Comparison of ENCODE assay signal across 14 mouse cellular contexts in the genomic region with DNA sequence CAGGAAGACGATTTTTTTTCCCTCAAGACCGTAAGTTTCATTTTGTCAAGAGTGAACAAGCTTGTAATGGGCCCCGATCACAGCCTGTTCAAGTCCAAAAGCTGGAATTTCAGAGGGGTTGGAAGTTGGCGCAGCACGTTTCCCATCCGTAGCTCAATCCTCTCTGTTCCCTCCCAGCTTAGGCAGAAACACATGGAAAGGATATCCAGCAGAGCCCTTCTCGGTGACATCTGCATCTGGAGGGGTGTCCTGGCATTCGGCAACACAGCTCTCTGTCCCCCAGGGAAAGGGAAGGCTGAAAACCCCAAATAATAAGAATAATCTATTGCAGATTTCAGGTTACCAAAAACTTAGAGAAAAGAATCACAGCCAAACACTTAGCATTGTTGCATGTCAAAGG.
DNase-seq lines count a peak whose midpoint lies in the region; ATAC-seq and TF ChIP-seq lines count a peak whose summit lies in the region.
"Had no signal": no experiment of that assay in that cellular context is flagged by ENCODE, and none has a peak within 500 bp of the region (broad histone marks: within the 10 kb centered on the region; RNA-seq: fewer than 3 reads in every experiment).

No protein-coding gene starts in this region.

- H3K4me2 ChIP-seq in limb, embryonic 14.5 days (replicated peaks; ENCODE audit: low read depth, low read length, severe bottlenecking), result no peak overlapping the region
- peak overlapping the region; percentile 28 for H3K4me2 ChIP-seq in embryonic facial prominence, embryonic 15.5 days (replicated peaks)
- H3K4me2 ChIP-seq in stomach, embryonic 14.5 days (replicated peaks; ENCODE audit: low read depth, low read length), result no peak overlapping the region
- H3K4me2 ChIP-seq in hindbrain, embryonic 14.5 days (replicated peaks), result no peak overlapping the region
- H3K4me2 ChIP-seq: liver, embryonic 13.5 days; neural tube, embryonic 13.5 days had no signal

- no peak overlapping the region for H3K9ac ChIP-seq in limb, embryonic 14.5 days (ENCODE audit: low read depth, low read length, severe bottlenecking)
- no peak overlapping the region for H3K9ac ChIP-seq in embryonic facial prominence, embryonic 15.5 days
- H3K9ac ChIP-seq in stomach, embryonic 14.5 days (replicated peaks; ENCODE audit: low read depth, low read length), result no peak overlapping the region
- no peak overlapping the region for H3K9ac ChIP-seq in hindbrain, embryonic 14.5 days
- H3K9ac ChIP-seq: liver, embryonic 13.5 days; neural tube, embryonic 13.5 days had no signal

- no peaks in the 10 kb centered on the region for H3K27me3 ChIP-seq in limb, embryonic 14.5 days (ENCODE audit: control insufficient read depth, insufficient read depth, low read length)
- no peaks in the 10 kb centered on the region for H3K27me3 ChIP-seq in limb, embryonic 10.5 days (ENCODE audit: low read depth, poor library complexity, severe bottlenecking)
- H3K27me3 ChIP-seq in embryonic facial prominence, embryonic 15.5 days, result no peaks in the 10 kb centered on the region
- no peaks in the 10 kb centered on the region for H3K27me3 ChIP-seq in stomach, embryonic 14.5 days (ENCODE audit: control insufficient read depth, insufficient read depth, low read length)
- H3K27me3 ChIP-seq in hindbrain, embryonic 14.5 days (ENCODE audit: control insufficient read depth, insufficient read depth, low read length), result no peaks in the 10 kb centered on the region
- H3K27me3 ChIP-seq: liver, embryonic 13.5 days; neural tube, embryonic 13.5 days had no signal

- peak overlapping the region; percentile 13; the same call in 1 of the 2 replicates for H3K27ac ChIP-seq in limb, embryonic 14.5 days (replicated peaks; ENCODE audit: low read depth, low read length)
- no peak overlapping the region for H3K27ac ChIP-seq in limb, embryonic 10.5 days
- peak overlapping the region; percentile 87 for H3K27ac ChIP-seq in embryonic facial prominence, embryonic 15.5 days (replicated peaks)
- peak overlapping the region; percentile 79 for H3K27ac ChIP-seq in stomach, embryonic 14.5 days (ENCODE audit: low read length)
- no peak overlapping the region for H3K27ac ChIP-seq in hindbrain, embryonic 14.5 days
- H3K27ac ChIP-seq: hindbrain, postnatal 0 days; liver, embryonic 13.5 days; neural tube, embryonic 13.5 days had no signal

- no peak overlapping the region for H3K4me3 ChIP-seq in limb, embryonic 14.5 days (replicated peaks; ENCODE audit: low read length)
- H3K4me3 ChIP-seq in limb, embryonic 10.5 days, result no peak overlapping the region
- no peak overlapping the region for H3K4me3 ChIP-seq in embryonic facial prominence, embryonic 15.5 days (replicated peaks)
- no peak overlapping the region for H3K4me3 ChIP-seq in stomach, embryonic 14.5 days (ENCODE audit: low read depth, low read length)
- no peak overlapping the region for H3K4me3 ChIP-seq in hindbrain, embryonic 14.5 days (replicated peaks; ENCODE audit: low read length)
- H3K4me3 ChIP-seq: liver, embryonic 13.5 days; neural tube, embryonic 13.5 days had no signal

- H3K4me1 ChIP-seq in limb, embryonic 14.5 days (ENCODE audit: control insufficient read depth, insufficient read depth, low read length), result peaks cover 18% of the 10 kb centered on the region
- peaks cover 22% of the 10 kb centered on the region for H3K4me1 ChIP-seq in limb, embryonic 10.5 days
- peaks cover 20% of the 10 kb centered on the region for H3K4me1 ChIP-seq in embryonic facial prominence, embryonic 15.5 days
- peaks cover 8% of the 10 kb centered on the region; the same call in 1 of the 2 replicates for H3K4me1 ChIP-seq in stomach, embryonic 14.5 days (ENCODE audit: control insufficient read depth, insufficient read depth, low read length)
- H3K4me1 ChIP-seq in hindbrain, embryonic 14.5 days (replicated peaks; ENCODE audit: control insufficient read depth, insufficient read depth, low read length), result peaks cover 9% of the 10 kb centered on the region; the same call in 1 of the 2 replicates
- H3K4me1 ChIP-seq: liver, embryonic 13.5 days had no signal

- no peak for ATAC-seq in limb, embryonic 14.5 days (ENCODE audit: low FRiP score, low read depth)
- no peak for ATAC-seq in embryonic facial prominence, embryonic 15.5 days (ENCODE audit: insufficient number of reproducible peaks, low FRiP score, low TSS enrichment, low read depth)
- no peak for ATAC-seq in stomach, embryonic 14.5 days (ENCODE audit: insufficient number of reproducible peaks, insufficient read depth, low FRiP score, low read depth)
- ATAC-seq in hindbrain, embryonic 14.5 days (ENCODE audit: low FRiP score), result no peak
- ATAC-seq: hindbrain, postnatal 0 days had no signal

- intact Hi-C loops in heart, postnatal 25 days (cut with DNase I), result no loop called here

- DNase-seq in heart, adult 11 months, result peak; percentile 91
- DNase-seq in heart, postnatal 25 days (ENCODE audit: low spot score), result no peak
- peak; percentile 24 for DNase-seq in limb, embryonic 14.5 days (ENCODE audit: low spot score)
- no peak for DNase-seq in limb, embryonic 10.5 days (ENCODE audit: low spot score)
- DNase-seq in hindbrain, embryonic 14.5 days (ENCODE audit: low spot score), result no peak
- DNase-seq in adrenal gland, postnatal 4 days (ENCODE audit: low spot score in 2 of 2), result no peak
- DNase-seq: adrenal gland, adult 8-10 months; cerebellum, adult 11 months; liver, embryonic 13.5 days; thymus, postnatal 4 days had no signal

- no peaks in the 10 kb centered on the region for H3K9me3 ChIP-seq in limb, embryonic 14.5 days (ENCODE audit: control insufficient read depth, low read length)
- no peaks in the 10 kb centered on the region for H3K9me3 ChIP-seq in limb, embryonic 10.5 days (replicated peaks)
- H3K9me3 ChIP-seq in embryonic facial prominence, embryonic 15.5 days (replicated peaks), result no peaks in the 10 kb centered on the region
- no peaks in the 10 kb centered on the region for H3K9me3 ChIP-seq in stomach, embryonic 14.5 days (ENCODE audit: control insufficient read depth, low read depth, low read length)
- no peaks in the 10 kb centered on the region for H3K9me3 ChIP-seq in hindbrain, embryonic 14.5 days (ENCODE audit: control insufficient read depth, low read length)
- H3K9me3 ChIP-seq: liver, embryonic 13.5 days; neural tube, embryonic 13.5 days had no signal

- no peak for TF ChIP-seq POLR2A in limb, embryonic 14.5 days (IDR thresholded peaks at IDR 0.05; ENCODE audit: borderline replicate concordance, extremely low read depth, insufficient read depth, insufficient read length)

- no peaks in the 10 kb centered on the region for H3K36me3 ChIP-seq in limb, embryonic 14.5 days (ENCODE audit: control insufficient read depth, insufficient read depth, low read length)
- no peaks in the 10 kb centered on the region for H3K36me3 ChIP-seq in limb, embryonic 10.5 days
- H3K36me3 ChIP-seq in embryonic facial prominence, embryonic 15.5 days, result no peaks in the 10 kb centered on the region
- H3K36me3 ChIP-seq in stomach, embryonic 14.5 days (ENCODE audit: control insufficient read depth, insufficient read depth, low read length), result no peaks in the 10 kb centered on the region
- H3K36me3 ChIP-seq in hindbrain, embryonic 14.5 days (replicated peaks; ENCODE audit: control insufficient read depth, insufficient read depth), result no peaks in the 10 kb centered on the region
- H3K36me3 ChIP-seq: liver, embryonic 13.5 days; neural tube, embryonic 13.5 days had no signal

- whole genome bisulfite sequencing in limb, embryonic 14.5 days, result 48% methylated on average over 8 of the region's 8 CpGs
- WGBS in limb, embryonic 10.5 days, result 84% methylated on average over 8 of the region's 8 CpGs
- 26% methylated on average over 8 of the region's 8 CpGs for WGBS in embryonic facial prominence, embryonic 15.5 days
- WGBS in stomach, embryonic 14.5 days, result 49% methylated on average over 8 of the region's 8 CpGs
- 85% methylated on average over 8 of the region's 8 CpGs for WGBS in hindbrain, embryonic 14.5 days

Comparison
In these comparisons a context has a peak if more than half of its experiments do, and no peak if none do; other contexts are left out.
1. DNase-seq: peak in heart, adult 11 months (single experiment) and limb, embryonic 14.5 days (single experiment); none in heart, postnatal 25 days (single experiment), limb, embryonic 10.5 days (single experiment), hindbrain, embryonic 14.5 days (single experiment) and adrenal gland, postnatal 4 days (0 of 2).
2. H3K27ac ChIP-seq: peak in limb, embryonic 14.5 days (single experiment), embryonic facial prominence, embryonic 15.5 days (single experiment) and stomach, embryonic 14.5 days (single experiment); none in limb, embryonic 10.5 days (single experiment) and hindbrain, embryonic 14.5 days (single experiment).